Mouse (Mus musculus) midbrain, embryonic 11.5 days (tissue): ENCODE data around the gene Ntrk3. TPM values are rescaled to one million over a fixed set of nuclear protein-coding genes. Genes with fewer than 3 reads are reported as not detected.

Source experiments
- ATAC-seq: fragments of 200-750 bp; cut with Nextera tagmentation; 2 replicates; pipeline ENCODE4 v1.8.0; 2017; ENCODE audit warnings: moderate TSS enrichment, moderate library complexity; ENCODE audit not compliant: low FRiP score
- DNase-seq: peaks from one replicate; pipeline ENCODE4 v3.0.0; 2015; ENCODE audit warnings: low spot score; ENCODE audit errors: missing footprints
- H3K27ac ChIP-seq: fragments of 300-500 bp; sonication (generic); 2 replicates; pipeline ENCODE4 v1.5.1; 2014; ENCODE audit warnings: low read depth, low read length
- H3K27me3 ChIP-seq: fragments of 300-500 bp; sonication (generic); 2 replicates; pipeline ENCODE4 v1.6.1; 2014; ENCODE audit warnings: mild to moderate bottlenecking, low read length, moderate library complexity, mixed read lengths; ENCODE audit not compliant: control insufficient read depth, insufficient read depth
- H3K36me3 ChIP-seq: fragments of 300-500 bp; sonication (generic); 2 replicates; pipeline ENCODE4 v1.6.1; 2014; ENCODE audit warnings: mild to moderate bottlenecking, low read length, moderate library complexity, mixed read lengths; ENCODE audit not compliant: control insufficient read depth, insufficient read depth
- H3K4me1 ChIP-seq: fragments of 300-500 bp; sonication (generic); 2 replicates; pipeline ENCODE4 v1.6.1; 2014; ENCODE audit warnings: low read length; ENCODE audit not compliant: control insufficient read depth, insufficient read depth
- H3K4me2 ChIP-seq: fragments of 300-500 bp; sonication (generic); 2 replicates; pipeline ENCODE4 v1.6.1; 2014; ENCODE audit warnings: mild to moderate bottlenecking, moderate library complexity
- H3K4me3 ChIP-seq: fragments of 300-500 bp; sonication (generic); 2 replicates; pipeline ENCODE4 v1.5.1; 2014; ENCODE audit warnings: low read depth, low read length
- H3K9ac ChIP-seq: fragments of 300-500 bp; sonication (generic); 2 replicates; pipeline ENCODE4 v1.6.1; 2014; ENCODE audit warnings: low read length
- H3K9me3 ChIP-seq: fragments of 300-500 bp; sonication (generic); 2 replicates; pipeline ENCODE4 v1.6.1; 2016; ENCODE audit warnings: low read length; ENCODE audit not compliant: control insufficient read depth
- WGBS: fragments of 180-500 bp; shearing (Covaris S2); extraction: QIAGEN DNeasy Blood & Tissue Kit; methylation state at CpG from one replicate; pipeline ENCODE4 v1.1.7; 2014; 5-methylcytosine and 5-hydroxymethylcytosine counted together
- polyA plus RNA-seq: library from polyadenylated mRNA; unstranded; fragments of >200 nt; fragmentation: Nextera tagmentation; extraction: Ambion mirVana; gene quantifications from 2 replicates; pipeline ENCODE4 v1.2.1, GENCODE M21; 2014

Gene Ntrk3
- polyA plus RNA-seq, 1 experiment from 2014 or later = 3.6 TPM

GRCm38 (mm10) chr7:78385971-78386370 is 351.8 kb downstream of the Ntrk3 start:
- Histone ChIP-seq H3K9me3 (no peaks in the 10 kb centered on the region), H3K9ac (no peak overlapping the region), H3K4me1 (no peaks in the 10 kb centered on the region), H3K36me3 (no peaks in the 10 kb centered on the region), H3K27me3 (no peaks in the 10 kb centered on the region), H3K27ac (no peak overlapping the region), H3K4me2 (no peak overlapping the region), H3K4me3 (no peak overlapping the region)
- 80% methylated on average over 1 of the region's 1 CpGs for WGBS
- DNase-seq (no peak), ATAC-seq (no peak)

DNA sequence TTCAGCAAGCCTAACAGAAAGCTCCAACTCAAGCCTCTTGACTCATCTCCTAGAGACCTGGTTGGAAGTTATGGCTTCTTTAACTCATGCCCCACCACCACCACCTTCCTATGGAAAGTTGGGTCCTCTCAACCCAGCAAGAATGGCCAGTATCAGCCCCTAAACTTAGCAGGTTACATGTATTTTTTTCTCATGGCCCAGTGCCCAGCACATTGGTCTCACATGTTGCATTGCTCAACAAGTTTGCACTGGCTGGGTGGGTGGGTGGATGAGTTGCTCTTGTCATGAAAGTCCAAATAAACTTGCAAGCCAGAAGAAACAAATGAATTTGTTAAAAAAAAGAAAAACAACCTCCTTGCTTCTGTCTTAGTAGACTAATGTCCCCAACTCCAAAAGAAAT is 353.7 kb downstream of the Ntrk3 start:
- Histone ChIP-seq H3K4me2 (no peak overlapping the region), H3K9ac (no peak overlapping the region), H3K27me3 (no peaks in the 10 kb centered on the region), H3K4me3 (no peak overlapping the region), H3K36me3 (no peaks in the 10 kb centered on the region), H3K27ac (no peak overlapping the region), H3K4me1 (no peaks in the 10 kb centered on the region), H3K9me3 (no peaks in the 10 kb centered on the region)
- no peak for ATAC-seq
- DNase-seq = no peak

GRCm38 (mm10) chr7:78382126-78382525 is 355.7 kb downstream of the Ntrk3 start:
- 21% methylated on average over 1 of the region's 1 CpGs for WGBS
- Histone ChIP-seq H3K4me1 (no peaks in the 10 kb centered on the region), H3K36me3 (no peaks in the 10 kb centered on the region), H3K27ac (no peak overlapping the region), H3K9me3 (no peaks in the 10 kb centered on the region), H3K27me3 (no peaks in the 10 kb centered on the region), H3K4me3 (no peak overlapping the region), H3K4me2 (no peak overlapping the region), H3K9ac (no peak overlapping the region)
- DNase-seq = no peak
- ATAC-seq = no peak

GRCm38 (mm10) chr7:78379784-78380183 is 358.0 kb downstream of the Ntrk3 start:
- no peak overlapping the region for H3K9ac ChIP-seq
- H3K9me3 ChIP-seq = no peaks in the 10 kb centered on the region
- no peaks in the 10 kb centered on the region for H3K4me1 ChIP-seq
- WGBS = 95% methylated on average over 5 of the region's 5 CpGs
- H3K27me3 ChIP-seq = no peaks in the 10 kb centered on the region
- ATAC-seq = no peak
- H3K36me3 ChIP-seq = no peaks in the 10 kb centered on the region
- no peak for DNase-seq
- H3K27ac ChIP-seq = no peak overlapping the region
- no peak overlapping the region for H3K4me2 ChIP-seq
- no peak overlapping the region for H3K4me3 ChIP-seq

DNA sequence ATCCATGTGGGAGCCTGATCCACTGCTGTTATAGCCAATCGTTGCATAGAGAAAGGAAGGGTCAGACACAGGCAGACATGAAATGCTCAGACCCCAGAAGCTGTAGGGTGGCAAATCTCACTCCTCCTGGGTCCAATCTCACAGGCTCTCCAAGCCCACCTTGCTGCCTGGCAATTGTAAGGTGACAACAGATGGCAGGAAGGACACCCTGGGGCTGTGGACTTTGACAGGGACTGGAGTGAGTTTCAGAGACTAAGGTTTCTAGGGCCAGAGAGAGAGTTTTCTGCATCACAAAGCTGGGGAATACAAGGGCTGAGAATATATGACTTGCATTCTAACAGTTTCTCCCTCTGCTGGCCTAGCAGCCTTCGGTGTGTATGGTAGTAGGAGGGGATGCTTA is 359.5 kb downstream of the Ntrk3 start:
- Histone ChIP-seq H3K27ac (no peak overlapping the region), H3K36me3 (no peaks in the 10 kb centered on the region), H3K4me3 (no peak overlapping the region), H3K4me2 (no peak overlapping the region), H3K4me1 (no peaks in the 10 kb centered on the region), H3K27me3 (no peaks in the 10 kb centered on the region), H3K9ac (no peak overlapping the region), H3K9me3 (no peaks in the 10 kb centered on the region)
- 71% methylated on average over 2 of the region's 2 CpGs for WGBS
- no peak for ATAC-seq
- DNase-seq = no peak

DNA sequence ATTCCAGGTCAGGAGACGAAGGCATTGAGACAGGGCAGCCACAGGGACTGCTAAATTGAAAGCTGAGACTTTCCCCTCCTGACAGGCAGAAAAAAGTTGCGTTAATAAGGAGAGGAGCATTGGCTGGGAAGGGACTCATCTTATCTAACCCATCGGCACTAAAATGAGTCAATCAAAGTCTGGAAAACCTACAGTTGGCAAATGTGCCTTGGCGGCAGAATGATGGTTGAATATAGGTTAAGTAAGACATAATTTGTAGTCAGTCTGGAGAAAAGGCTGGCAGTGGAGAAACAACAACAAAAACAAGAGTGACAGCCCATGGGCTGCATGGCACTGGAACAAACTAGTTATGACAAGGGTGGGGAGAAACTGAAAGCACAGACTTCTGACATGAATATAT is 360.9 kb downstream of the Ntrk3 start:
- H3K27me3 ChIP-seq = no peaks in the 10 kb centered on the region
- no peak overlapping the region for H3K4me2 ChIP-seq
- H3K9ac ChIP-seq = no peak overlapping the region
- 77% methylated on average over 4 of the region's 4 CpGs for WGBS
- no peak overlapping the region for H3K4me3 ChIP-seq
- no peaks in the 10 kb centered on the region for H3K9me3 ChIP-seq
- no peak overlapping the region for H3K27ac ChIP-seq
- ATAC-seq (no peak), DNase-seq (no peak)
- H3K36me3 ChIP-seq = no peaks in the 10 kb centered on the region
- no peaks in the 10 kb centered on the region for H3K4me1 ChIP-seq

DNA sequence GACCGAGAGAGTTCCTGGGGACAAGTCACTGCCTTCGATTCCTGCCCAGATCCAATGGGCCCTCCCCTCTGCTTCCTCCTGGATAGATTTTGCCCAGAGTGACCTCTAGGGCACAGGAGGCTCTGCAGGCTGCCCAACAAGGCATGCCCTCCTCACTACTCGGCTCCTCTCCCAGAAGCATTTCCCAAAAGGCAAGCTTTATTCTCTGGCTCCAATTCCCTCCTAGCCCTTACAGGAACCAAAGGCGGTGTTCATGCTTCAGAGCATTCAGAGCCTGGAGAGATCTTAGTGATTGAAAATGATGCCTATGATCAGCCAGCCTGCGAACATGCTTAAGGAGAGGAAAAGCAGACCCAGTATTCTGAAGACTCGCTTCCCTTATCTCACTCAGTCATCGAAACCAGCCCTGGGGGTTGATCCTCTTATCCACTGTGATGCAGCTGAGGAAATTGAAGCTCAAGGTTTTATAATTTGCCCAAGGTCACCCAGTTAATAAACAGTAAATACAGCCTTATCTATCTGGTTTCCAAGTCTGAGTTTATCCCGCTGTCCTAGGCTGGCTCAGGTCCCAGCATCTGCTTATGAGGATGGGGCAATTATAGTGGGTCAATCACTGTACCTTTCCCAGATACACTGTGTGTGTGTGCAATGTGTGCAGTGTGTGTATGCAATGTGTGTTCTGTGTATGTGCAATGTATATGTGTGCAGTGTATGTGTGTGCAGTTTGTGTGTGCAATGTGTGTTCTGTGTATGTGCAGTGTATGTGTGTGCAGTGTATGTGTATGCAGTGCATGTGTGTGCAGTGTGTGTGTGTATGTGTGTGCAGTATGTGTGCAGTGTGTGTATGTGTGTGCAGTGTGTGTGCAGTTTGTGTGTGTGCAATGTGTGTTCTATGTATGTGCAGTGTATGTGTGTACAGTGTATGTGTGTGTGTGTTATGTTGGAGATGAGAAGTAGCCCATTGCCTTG is 376.2 kb downstream of the Ntrk3 start:
- no peak overlapping the region for H3K4me3 ChIP-seq
- H3K27me3 ChIP-seq = no peaks in the 10 kb centered on the region
- peak; percentile 84 for DNase-seq
- no peaks in the 10 kb centered on the region for H3K9me3 ChIP-seq
- no peaks in the 10 kb centered on the region for H3K4me1 ChIP-seq
- no peaks in the 10 kb centered on the region for H3K36me3 ChIP-seq
- no peak overlapping the region for H3K4me2 ChIP-seq
- peak; percentile 33; the same call in 1 of the 2 replicates for ATAC-seq
- WGBS = 74% methylated on average over 8 of the region's 8 CpGs
- no peak overlapping the region for H3K9ac ChIP-seq
- no peak overlapping the region for H3K27ac ChIP-seq

GRCm38 (mm10) chr7:78347464-78347863 is 390.3 kb downstream of the Ntrk3 start:
- DNase-seq (no peak), ATAC-seq (no peak)
- WGBS = 90% methylated on average over 5 of the region's 5 CpGs
- Histone ChIP-seq H3K36me3 (no peaks in the 10 kb centered on the region), H3K27me3 (no peaks in the 10 kb centered on the region), H3K4me2 (no peak overlapping the region), H3K4me3 (no peak overlapping the region), H3K9ac (no peak overlapping the region), H3K9me3 (no peaks in the 10 kb centered on the region), H3K4me1 (no peaks in the 10 kb centered on the region), H3K27ac (no peak overlapping the region)

DNA sequence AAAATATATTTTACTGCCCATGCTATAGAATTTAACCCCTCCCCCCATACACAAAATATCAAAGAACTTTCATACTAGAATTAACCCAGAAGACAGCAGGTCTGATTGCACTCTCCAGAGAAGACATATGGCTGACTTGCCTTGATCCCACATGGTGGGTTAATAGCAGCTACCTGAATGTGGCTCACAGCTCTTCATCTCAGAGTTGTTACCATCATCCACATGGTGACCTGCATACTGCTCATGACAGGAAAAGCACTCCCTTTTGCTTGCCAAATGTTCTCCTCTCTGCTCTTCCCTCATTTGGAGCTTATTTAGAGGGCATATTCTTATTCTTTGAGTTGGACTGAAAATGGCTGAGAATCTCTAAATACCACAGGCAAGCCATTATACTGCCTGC is 404.4 kb downstream of the Ntrk3 start:
- Histone ChIP-seq H3K4me3 (no peak overlapping the region), H3K4me1 (no peaks in the 10 kb centered on the region), H3K9ac (no peak overlapping the region), H3K9me3 (no peaks in the 10 kb centered on the region), H3K36me3 (no peaks in the 10 kb centered on the region), H3K4me2 (no peak overlapping the region), H3K27ac (no peak overlapping the region), H3K27me3 (no peaks in the 10 kb centered on the region)
- DNase-seq (no peak), ATAC-seq (no peak)
